Mouse (Mus musculus) ovary, postnatal 36 days (tissue): ENCODE results near the gene Tbx10.
A peak's percentile ranks its signal among the peaks of the same experiment; 100 is the strongest.
"Not testable (repeated sequence)": the region's sequence is repeated elsewhere in the genome, so short reads cannot be mapped to it uniquely, and the experiment has no call there.

Experiments used
- DNase-seq: peaks from one replicate; pipeline ENCODE4 v3.0.0; 2022; ENCODE audit warnings: low spot score, mixed read lengths

Gene Tbx10

DNA sequence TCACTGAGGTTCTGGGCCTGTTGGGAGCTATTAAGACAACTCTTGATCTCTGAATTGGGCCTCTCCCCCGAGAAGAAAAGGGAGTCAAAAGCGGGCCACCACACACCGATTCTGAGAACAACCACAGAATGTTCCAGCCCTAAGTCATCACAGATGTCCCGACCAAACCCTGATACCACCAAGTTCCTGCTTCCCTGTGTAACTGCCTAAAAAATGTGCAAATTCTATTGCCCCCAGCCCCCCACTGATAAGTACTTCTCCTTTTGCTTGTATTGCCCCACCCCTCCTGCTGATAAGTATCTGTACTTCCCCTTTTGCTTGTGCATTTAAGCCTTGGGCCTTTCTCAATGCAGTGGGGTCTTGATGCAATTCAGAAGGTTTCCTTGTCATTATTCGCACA is 51.6 kb downstream of the Tbx10 start:
- not testable (repeated sequence) for DNase-seq

DNA sequence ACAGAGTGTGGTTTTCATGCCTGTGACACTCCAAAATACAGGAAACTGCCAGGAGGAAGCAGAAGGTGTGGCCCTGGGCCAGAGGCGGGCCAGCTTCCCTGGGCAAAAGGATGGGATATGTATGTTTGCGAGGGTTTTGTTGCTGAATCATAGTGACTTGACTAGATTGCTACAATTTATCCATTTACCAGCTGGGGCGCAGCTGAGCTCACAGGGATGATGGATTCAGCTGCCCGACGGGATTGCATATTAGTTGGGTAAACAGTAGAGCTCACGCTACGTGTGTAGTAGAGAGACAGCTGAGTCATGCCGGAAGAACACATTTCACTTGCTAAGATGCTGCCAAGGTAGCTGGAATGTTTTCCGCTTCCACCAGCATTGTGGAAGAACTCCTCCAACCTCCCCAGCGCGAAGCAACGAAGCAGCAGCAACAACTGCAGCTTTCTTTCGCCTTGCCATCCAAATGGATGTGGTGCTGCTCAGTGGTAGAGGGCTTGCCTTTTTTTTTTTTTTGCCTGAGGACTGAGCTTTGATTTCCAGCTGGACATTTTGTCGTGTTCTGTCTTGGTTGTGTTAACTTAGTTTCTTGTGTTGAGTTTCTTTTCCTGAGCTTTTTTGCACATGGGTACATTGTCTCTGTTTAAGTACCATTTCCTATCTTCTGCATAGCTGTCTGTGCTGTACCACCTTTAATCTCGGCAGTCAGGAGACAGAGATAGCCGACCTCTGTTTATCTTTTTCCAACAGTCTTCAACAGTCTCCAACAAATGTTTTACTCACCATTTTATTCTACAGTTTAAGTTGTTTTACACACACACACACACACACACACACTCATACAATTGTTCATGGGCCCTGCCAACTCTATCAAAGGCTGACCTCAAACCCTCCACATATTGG is 53.7 kb downstream of the Tbx10 start, which contains the start of gene Gstp2:
Gstp2 (minus strand) TSS at position 58 of the 900 bp plus-strand sequence.
- DNase-seq = peak; percentile 64

DNA sequence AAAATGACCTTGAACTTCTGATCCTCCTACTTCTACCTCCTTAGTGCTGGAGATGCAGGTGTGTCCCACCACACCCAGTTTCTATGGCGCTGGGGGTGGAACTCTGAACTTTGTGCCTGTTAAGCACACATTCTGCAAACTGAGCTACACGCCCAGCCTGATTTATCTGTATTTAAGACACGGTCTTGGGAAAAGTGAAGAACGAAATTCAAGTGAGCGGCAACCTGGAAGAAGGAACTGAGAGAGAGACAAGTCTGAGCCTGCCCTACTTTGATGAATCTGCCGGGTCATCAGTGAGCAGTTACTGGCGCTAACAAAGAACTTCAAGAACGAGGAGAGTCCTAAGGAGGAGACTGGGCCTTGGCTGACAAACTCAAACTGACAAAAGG is 54.3 kb downstream of the Tbx10 start:
- no peak for DNase-seq

DNA sequence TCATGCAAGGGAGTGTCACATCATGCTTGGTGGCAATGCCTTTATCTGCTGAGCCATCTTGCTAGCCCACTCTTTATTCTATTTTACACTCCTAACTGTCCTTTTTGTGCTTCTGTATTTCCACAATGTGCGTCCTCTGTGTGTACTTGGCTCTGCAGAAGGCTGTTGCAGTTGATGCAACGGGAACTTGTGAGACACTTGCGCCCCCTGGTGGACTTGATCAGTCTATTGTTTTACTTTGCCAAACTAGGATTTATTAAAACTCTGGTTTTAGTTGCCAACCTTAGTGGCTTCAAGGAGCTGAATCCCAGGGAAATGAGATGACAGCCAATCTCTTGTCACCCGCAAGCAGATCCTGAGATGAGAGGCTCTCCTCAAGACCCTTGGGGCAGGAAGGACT is 55.3 kb downstream of the Tbx10 start:
- peak; percentile 70 for DNase-seq

DNA sequence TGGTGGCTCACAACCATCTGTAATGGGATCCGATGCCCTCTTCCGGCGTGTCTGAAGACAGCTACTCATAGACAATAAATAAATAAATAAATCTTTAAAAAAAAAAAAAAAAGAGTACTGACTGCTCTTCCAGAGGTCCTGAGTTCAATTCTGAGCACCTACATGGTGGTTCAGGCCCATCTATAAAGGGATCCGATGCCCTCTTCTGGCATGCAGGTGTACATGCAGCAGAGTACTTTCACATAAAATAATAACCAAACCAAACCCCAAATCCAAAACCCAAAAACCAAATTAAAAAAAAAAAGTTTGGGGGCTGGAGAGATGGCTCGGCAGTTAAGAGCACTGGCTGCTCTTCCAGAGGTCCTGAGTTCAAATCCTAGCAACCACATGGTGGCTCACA is 56.5 kb downstream of the Tbx10 start:
- DNase-seq = not testable (repeated sequence)
